Mouse (Mus musculus): ENCODE results near the gene Arpc5. TPM values are rescaled to one million over a fixed set of nuclear protein-coding genes. Genes with fewer than 3 reads are reported as not detected.

Gene Arpc5
- polyA plus RNA-seq, 1 experiment from 2014 or later: 339 TPM

DNA sequence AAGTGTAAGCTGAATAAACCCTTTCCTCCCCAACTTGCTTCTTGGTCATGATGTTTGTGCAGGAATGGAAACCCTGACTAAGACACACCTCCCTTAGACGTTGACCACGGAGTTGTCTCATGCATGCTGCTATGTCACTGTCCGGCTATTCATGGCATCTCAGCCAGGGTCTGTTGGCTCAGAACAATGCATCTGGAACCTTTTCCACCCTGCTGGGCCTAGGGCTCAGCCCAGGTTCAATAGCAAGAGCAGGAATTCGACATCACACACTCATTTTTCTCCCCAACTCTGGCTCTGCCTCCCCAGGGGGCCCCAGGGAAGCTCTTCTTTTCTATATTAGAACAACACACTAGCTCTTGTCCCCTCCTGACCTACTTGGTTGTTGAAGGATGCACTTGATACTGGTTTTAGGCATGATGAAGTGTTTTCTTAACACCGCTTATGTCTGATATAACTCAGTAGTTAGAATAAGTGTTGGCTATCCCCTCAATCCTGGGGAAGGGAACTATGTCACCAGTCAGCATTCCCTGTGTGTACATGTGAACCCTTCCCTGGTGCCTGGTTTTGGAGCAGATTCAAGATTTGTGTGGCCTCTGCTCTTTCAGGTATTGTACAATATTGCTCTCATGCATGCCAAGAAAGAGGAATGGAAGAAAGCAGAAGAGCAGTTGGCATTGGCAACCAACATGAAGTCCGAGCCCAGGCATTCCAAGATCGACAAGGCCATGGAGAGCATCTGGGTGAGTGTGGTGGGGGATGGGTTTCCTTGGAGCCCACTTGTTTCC, 54.8 kb downstream of the Arpc5 start:
- no peak overlapping the region for H3K4me3 ChIP-seq (replicated peaks)
- H3K4me1 ChIP-seq (replicated peaks): peaks cover 22% of the 10 kb centered on the region
- no peaks in the 10 kb centered on the region for H3K9me3 ChIP-seq
- no peak for ATAC-seq
- 76% methylated on average over 7 of the region's 7 CpGs for WGBS
- H3K4me2 ChIP-seq (replicated peaks): no peak overlapping the region
- no peaks in the 10 kb centered on the region for H3K27me3 ChIP-seq
- no peak overlapping the region for H3K27ac ChIP-seq
- no peak overlapping the region for H3K9ac ChIP-seq (replicated peaks)
- no peaks in the 10 kb centered on the region for H3K36me3 ChIP-seq

- WGBS: 88% methylated on average over 4 of the region's 4 CpGs
- Histone ChIP-seq H3K4me3 (replicated peaks) (no peak overlapping the region), H3K9ac (replicated peaks) (no peak overlapping the region), H3K27ac (no peak overlapping the region), H3K9me3 (no peaks in the 10 kb centered on the region), H3K4me1 (replicated peaks) (peaks cover 16% of the 10 kb centered on the region), H3K4me2 (replicated peaks) (no peak overlapping the region), H3K36me3 (no peaks in the 10 kb centered on the region), H3K27me3 (no peaks in the 10 kb centered on the region)
- ATAC-seq: no peak
These were observed 55.4 kb downstream of the Arpc5 start for GRCm38 (mm10) chr1:152821746-152822145.

- H3K4me3 ChIP-seq (replicated peaks): no peak overlapping the region
- no peak overlapping the region for H3K4me2 ChIP-seq (replicated peaks)
- no peak overlapping the region for H3K9ac ChIP-seq (replicated peaks)
- H3K27ac ChIP-seq: no peak overlapping the region
- H3K27me3 ChIP-seq: no peaks in the 10 kb centered on the region
- 69% methylated on average over 9 of the region's 9 CpGs for WGBS
- H3K4me1 ChIP-seq (replicated peaks): no peaks in the 10 kb centered on the region
- no peak for ATAC-seq
- H3K36me3 ChIP-seq: no peaks in the 10 kb centered on the region
- no peaks in the 10 kb centered on the region for H3K9me3 ChIP-seq
These were observed 57.9 kb downstream of the Arpc5 start for GRCm38 (mm10) chr1:152824206-152824605.

Other genes starting within 250 kb of the Arpc5 start
- gene Apobec4, start 16.0 kb upstream of the Arpc5 start, polyA plus RNA-seq (2015; fragmentation: Nextera tagmentation; extraction: Ambion mirVana): not detected in 2 replicates
- 12.9 and 17.0 TPM in 2 replicates for gene Rgl1, start 191 bp upstream of the Arpc5 start, polyA plus RNA-seq (2015; fragmentation: Nextera tagmentation; extraction: Ambion mirVana)
- gene Ncf2, start 33.7 kb downstream of the Arpc5 start, polyA plus RNA-seq (2015; fragmentation: Nextera tagmentation; extraction: Ambion mirVana): 2.3 and 3.0 TPM in 2 replicates
- 36.5 and 36.9 TPM in 2 replicates for gene Smg7, start 136.1 kb downstream of the Arpc5 start, polyA plus RNA-seq (2015; fragmentation: Nextera tagmentation; extraction: Ambion mirVana)
- gene Nmnat2, start 188.5 kb downstream of the Arpc5 start, polyA plus RNA-seq (2015; fragmentation: Nextera tagmentation; extraction: Ambion mirVana): 62.3 and 66.8 TPM in 2 replicates